Mouse (Mus musculus): Measurements from ENCODE around the gene Nprl2.
"Not testable (repeated sequence)": the region's sequence is repeated elsewhere in the genome, so short reads cannot be mapped to it uniquely, and the experiment has no call there.

The Nprl2 gene

DNA sequence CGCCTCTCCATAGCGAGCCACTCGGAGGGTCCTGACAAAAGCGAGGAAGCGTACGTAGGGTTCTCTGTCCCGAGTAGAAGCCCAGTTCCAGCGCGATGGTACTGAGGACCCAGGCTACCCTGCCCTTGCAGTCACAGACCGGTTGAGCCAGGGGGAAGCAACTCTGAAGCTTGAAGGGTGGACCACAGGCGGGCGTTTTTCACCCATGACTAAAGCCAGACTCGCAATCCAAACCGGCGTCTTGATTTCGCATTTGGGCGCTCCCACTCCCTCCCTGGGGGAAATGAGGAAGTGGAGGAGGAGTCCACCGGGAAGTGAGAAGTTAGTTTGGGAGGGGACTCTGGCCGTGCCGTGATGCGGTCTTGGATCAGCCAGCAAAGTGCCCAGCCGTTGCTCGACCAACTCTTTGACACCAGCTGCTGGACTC is 13.0 kb downstream of the Nprl2 start:
- peak; percentile 87 for DNase-seq

GRCm38 (mm10) chr9:107555701-107556100 is 13.7 kb downstream of the Nprl2 start:
- DNase-seq: no peak

DNA sequence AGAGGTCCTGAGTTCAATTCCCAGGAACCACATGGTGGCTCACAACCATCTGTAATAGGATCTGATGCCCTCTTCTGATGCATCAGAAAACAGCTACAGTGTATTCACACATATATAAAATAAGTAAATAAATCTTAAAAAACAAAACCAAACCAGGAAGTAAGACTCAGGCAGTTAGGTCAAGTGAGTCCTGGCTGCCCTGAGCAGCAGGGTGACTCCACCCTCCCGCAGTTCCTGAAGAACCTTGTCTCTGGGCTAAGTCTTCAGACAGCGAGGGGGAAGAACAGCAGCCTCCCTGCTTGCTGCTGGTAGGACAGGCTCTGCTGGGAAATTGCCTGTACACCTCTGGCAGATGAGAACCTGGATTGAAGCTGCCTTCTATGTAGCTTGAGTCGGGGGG is 14.3 kb downstream of the Nprl2 start:
- DNase-seq: no peak

GRCm38 (mm10) chr9:107563029-107563581 is 21.1 kb downstream of the Nprl2 start, which contains the start of gene Tusc2:
TSS of gene Tusc2 (plus strand) at chr9:107563255.
- peak; percentile 98 for DNase-seq

GRCm38 (mm10) chr9:107565556-107565955 is 23.5 kb downstream of the Nprl2 start:
- not testable (repeated sequence) for DNase-seq

DNA sequence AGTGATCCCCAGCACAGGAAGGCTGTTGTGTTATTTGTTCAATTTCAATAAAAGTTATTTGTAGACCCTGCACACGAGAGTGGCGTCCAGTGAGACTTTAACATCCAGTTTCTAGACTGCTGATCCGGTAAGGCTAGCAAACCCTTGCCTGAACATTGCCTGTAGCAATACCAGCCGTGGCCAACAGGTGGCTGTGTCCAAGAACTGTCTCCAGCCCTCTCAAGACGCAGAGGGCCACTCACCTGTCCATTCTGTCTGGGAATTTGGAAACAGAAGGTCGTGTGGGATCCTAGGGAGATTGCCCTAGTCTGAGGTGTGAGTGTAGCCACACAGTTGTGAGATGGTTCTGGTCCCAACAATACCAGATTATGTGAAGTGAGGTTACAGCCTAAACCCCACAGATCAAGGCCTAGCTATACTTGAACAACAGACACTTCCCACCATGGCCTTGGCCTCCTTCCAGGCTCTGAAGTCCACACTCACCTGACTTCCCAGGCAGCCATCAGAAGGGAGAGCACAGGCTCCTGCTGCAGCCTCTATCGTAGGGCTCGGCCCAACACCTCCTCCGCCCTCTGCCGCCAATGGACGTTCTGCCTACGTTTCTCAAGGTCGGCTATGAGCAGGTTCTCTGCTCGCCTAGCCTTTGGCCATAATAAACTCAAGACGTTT is 24.1 kb downstream of the Nprl2 start:
- peak; percentile 97 for DNase-seq

DNA sequence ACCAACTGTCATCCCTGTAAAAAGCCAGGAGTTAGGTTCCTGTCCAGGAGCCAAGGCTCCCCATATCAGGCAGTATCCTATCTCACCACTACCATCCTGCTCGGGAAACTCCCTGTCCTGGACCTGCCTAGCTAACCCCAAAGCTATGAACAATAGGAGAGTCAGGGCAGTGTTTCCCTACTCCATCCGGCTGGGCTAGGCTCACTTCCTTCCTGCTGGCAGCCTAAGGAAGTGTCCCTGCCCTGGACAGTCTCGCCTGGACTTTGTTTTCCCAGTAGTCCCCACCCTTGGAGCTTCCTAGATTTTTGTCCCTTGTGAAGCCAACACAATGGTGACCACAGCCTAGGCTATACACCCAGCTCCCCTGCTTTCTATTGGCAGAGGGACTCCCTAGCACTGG is 24.8 kb downstream of the Nprl2 start:
- DNase-seq: peak; percentile 88

- peak; percentile 78 for DNase-seq
Measured at GRCm38 (mm10) chr9:107567702-107568319, 25.8 kb downstream of the Nprl2 start, which contains the start of gene Hyal2. TSS of gene Hyal2 (plus strand) at chr9:107567945.

DNA sequence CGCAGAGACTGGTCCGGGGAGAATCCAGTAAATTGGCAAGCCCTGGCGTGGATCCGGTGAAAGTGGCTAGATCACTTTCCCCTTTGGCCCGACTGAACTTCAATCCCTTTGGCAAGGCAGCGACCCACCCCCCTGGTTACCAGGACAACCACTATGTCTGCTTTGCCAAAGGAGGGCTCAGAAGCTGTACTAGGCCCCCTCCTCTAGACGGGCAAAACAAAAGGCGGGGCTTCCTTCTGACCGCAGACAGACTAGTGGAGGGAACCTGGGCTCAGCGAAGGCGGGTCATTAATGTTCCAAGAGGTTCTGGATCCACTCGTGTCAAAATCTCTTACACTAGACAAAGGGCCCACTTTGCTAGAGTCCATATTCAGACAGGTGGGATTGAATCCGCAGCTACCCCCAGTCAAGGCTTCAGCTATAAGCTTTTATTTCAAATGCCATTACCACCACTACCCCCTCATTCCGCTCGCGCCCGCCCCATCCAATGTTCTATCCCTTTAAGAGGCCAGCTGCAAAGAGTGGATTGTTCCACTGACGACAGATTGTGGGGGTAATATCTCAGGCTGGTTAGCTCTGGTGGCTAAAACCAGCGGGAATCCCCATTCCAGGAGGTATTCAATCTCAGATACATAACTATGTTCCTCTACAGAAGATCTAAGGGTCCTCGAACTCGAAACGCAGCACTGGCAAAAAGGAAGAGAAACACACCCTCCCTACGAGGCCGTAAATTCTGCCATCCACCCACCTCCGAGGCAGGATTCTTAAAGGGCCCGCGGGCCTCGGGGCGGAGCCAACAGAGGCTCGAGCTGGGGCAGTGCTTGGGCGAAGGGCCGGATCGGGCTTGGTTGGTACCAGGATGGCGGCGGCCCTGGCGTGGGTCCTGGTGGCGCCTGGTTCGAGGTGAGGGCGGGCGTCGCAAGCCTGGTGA is 26.6 kb downstream of the Nprl2 start:
- DNase-seq: peak; percentile 93

- DNase-seq: no peak
Measured at GRCm38 (mm10) chr9:107569270-107569669, 27.2 kb downstream of the Nprl2 start.

GRCm38 (mm10) chr9:107570016-107570415 is 28.0 kb downstream of the Nprl2 start:
- DNase-seq: no peak

GRCm38 (mm10) chr9:107570845-107571244 is 28.8 kb downstream of the Nprl2 start:
- no peak for DNase-seq

DNA sequence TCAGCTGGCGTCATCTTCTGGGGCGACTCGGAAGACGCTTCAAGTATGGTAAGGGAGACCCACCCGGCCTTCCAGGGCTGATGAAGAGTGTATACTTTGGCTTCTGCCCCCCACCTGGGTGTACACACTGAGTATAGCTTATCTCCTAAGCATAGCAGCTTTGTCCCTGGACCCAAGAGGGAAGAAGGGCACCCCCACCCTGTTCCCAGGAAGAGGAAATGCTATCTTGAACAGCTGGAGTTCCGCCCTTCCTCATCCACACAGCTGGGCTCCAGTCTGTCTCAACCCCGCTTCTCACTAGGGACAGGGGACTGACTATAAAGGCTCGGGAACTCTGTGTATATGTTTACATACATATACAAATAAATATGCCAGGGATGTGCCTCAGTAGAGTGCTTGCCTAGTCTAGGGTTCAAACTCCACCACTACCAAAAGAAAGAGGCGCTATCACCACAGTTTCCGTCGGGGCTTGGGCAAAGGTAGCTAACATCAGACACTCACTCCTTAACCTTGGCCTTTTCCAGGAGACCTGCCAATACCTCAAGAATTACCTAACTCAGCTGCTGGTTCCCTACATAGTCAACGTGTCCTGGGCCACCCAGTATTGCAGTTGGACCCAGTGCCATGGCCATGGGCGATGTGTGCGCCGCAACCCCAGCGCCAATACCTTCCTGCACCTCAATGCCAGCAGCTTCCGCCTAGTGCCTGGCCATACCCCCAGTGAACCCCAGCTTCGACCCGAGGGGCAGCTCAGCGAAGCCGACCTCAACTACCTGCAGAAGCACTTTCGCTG is 29.7 kb downstream of the Nprl2 start:
- peak; percentile 71 for DNase-seq

DNA sequence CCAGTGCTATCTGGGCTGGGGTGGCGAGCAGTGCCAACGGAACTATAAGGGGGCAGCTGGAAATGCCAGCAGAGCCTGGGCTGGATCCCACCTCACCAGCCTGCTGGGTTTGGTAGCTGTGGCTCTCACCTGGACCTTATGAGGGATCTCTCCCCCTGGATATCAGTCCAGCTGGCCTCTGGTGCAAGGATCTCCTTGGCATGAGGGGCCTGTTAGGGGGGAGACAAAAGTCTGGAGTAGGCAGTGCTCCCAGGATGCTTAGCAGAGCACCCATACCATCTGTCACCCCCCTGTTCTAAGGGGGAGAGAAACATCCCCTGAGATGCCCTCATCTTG is 30.3 kb downstream of the Nprl2 start:
- no peak for DNase-seq

DNA sequence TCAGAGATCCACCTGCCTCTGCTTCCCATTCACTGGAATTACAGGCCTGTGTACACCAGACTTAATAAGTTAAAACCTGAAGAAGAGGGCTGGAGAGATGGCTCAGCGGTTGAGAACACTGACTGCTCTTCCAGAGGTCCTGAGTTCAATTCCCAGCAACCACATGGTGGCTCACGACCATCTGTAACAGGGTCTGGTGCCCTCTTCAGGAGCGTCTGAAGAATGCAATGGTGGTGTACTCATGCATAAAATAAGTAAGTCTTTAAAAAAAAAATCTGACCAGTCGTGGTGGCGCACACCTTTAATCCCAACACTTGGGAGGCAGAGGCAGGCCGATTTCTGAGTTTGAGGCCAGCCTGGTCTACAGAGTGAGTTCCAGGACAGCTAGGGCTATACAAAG is 31.7 kb downstream of the Nprl2 start:
- DNase-seq: not testable (repeated sequence)

DNA sequence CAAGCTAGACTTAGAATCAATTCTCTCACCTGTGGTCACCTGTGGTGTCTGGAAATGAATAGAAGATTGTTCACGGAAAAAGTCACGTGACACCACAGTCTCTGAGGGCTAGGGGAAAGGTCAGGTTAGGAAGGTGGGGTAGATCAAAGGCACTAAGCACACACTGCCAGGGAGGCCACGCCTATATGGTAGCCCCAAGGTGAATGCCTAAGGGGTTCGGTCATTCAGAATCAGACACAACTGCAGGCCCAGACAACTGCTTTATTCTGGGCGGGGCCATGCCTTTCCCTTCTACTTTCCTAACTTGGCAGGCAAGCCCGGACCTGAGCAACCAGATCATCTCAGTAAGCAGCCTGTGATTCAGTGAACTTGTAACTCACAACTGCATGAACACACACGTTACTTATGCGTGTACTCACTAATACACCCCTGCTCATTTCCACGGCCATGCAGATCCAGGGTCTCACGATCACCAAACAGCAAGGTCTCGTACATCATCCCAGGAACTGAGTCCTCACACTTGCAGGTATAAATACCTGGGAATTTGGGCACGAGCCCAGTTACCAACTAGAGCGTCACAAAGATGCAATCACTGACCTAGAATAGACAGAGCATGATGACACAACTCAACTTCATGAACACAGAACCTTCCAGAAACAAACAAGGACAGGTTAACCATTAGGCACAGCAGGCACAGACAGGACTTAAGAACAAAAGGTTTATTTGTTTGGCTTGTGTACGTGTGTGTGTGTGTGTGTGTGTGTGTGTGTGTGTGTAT is 33.7 kb downstream of the Nprl2 start:
- no peak for DNase-seq

DNA sequence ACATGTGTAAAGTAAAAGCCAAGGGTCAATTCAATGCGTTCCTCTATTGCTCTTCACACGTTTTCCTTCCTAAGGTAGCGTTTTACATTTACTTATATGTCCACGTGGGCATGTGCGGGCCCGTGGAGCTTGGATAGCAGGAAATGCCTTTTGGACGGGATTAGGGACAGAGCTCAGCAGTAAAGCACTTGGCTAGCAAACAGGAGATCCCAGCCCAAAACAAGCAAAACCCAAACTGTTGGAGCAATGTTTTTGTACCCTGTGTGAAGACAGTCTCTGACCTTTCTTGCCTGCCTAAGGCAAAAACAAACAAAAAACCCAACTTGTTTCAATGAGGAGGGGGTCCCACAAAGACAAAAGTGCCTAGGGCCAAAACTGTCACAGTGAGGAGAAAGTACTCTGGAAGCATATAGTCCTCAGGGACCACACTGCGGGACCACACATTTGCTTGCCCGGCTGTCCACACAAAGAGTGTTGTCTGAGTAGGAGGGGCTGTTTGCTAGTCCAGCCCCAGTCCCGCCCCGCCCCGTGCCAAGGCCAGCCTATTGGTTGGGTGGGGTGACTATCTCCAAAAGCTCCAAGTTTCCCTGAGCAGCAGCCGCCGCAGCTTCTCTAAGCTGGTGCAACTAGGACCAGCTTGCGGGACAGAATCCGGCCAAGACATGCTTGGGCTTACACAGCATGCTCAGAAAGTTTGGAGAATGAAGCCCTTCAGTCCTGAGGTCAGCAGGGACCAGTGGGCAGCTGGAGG is 34.5 kb downstream of the Nprl2 start, which contains the start of gene Hyal1:
TSS of gene Hyal1 (plus strand) at position 571 of the 751 bp plus-strand sequence.
- DNase-seq: peak; percentile 91

DNA sequence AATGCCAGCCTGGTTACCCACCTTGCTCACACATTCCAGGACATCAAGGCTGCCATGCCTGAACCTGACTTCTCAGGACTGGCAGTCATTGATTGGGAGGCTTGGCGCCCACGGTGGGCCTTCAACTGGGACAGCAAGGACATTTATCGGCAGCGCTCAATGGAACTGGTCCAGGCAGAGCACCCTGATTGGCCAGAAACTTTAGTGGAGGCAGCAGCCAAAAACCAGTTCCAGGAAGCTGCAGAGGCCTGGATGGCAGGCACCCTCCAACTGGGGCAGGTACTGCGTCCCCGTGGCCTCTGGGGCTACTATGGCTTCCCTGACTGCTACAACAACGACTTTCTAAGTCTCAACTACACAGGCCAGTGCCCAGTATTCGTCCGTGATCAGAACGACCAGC is 35.8 kb downstream of the Nprl2 start:
- no peak for DNase-seq

DNA sequence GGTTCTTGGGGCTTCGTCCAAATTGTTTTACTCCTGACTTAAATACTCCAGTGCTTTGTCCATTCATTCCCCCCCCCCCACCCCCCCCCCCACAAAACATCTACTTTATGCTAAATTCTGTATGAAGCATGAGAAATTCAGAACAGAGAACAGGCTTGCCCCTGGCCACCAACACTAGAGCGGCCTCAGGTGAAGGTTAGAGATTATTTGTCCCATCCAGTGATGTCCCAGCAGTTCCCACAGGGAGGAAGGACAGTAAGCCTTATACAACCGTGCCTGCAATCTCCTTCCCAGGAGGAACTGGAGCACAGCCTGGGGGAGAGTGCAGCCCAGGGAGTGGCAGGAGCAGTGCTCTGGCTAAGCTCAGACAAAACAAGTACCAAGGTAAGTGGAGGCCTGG is 36.6 kb downstream of the Nprl2 start, which contains the start of gene Naa80:
TSS of gene Naa80 (plus strand) at position 301 of the 400 bp plus-strand sequence.
- no peak for DNase-seq
